Mouse (Mus musculus) small intestine, adult 2 months (tissue): ENCODE results near the gene Negr1. TPM values are rescaled to one million over a fixed set of nuclear protein-coding genes. Genes with fewer than 3 reads are reported as not detected.

Source experiments
- H3K27ac ChIP-seq: fragments of 200-500 bp; 2 replicates; pipeline ENCODE4 v1.5.1; 2012; ENCODE audit warnings: low read depth, low read length, control low read depth, inconsistent platforms; ENCODE audit not compliant: insufficient read depth
- H3K27me3 ChIP-seq: fragments of 200-500 bp; 2 replicates; pipeline ENCODE4 v1.6.1; 2012; ENCODE audit warnings: mild to moderate bottlenecking, moderate library complexity, low read length, inconsistent platforms; ENCODE audit not compliant: control insufficient read depth, insufficient read depth
- H3K36me3 ChIP-seq: fragments of 200-500 bp; 2 replicates; pipeline ENCODE4 v1.6.1; 2012; ENCODE audit warnings: mild to moderate bottlenecking, low read length, control low read depth, inconsistent platforms; ENCODE audit not compliant: control insufficient read depth, insufficient read depth
- H3K4me1 ChIP-seq: fragments of 200-500 bp; 2 replicates; pipeline ENCODE4 v1.6.1; 2012; ENCODE audit warnings: low read length, inconsistent platforms, mixed read lengths; ENCODE audit not compliant: control insufficient read depth, insufficient read depth, insufficient read length
- H3K4me3 ChIP-seq: fragments of 200-500 bp; 2 replicates; pipeline ENCODE4 v1.5.1; 2012; ENCODE audit warnings: low read depth, mild to moderate bottlenecking, control low read depth, inconsistent platforms, low read length, moderate library complexity
- CTCF ChIP-seq: fragments of 200-500 bp; IDR thresholded peaks from 2 replicates; pipeline ENCODE4 v1.5.1; 2012; ENCODE audit warnings: low read depth, mild to moderate bottlenecking, control low read depth, inconsistent platforms, low read length, moderate library complexity, mixed read lengths; ENCODE audit not compliant: insufficient replicate concordance, insufficient read length; ENCODE audit errors: extremely low read depth
- POLR2A ChIP-seq: fragments of 200-500 bp; IDR thresholded peaks from 2 replicates; pipeline ENCODE4 v1.6.1; 2012; ENCODE audit warnings: low read depth, mild to moderate bottlenecking, control low read depth, inconsistent platforms, low read length, moderate library complexity
- WGBS: fragments of 180-500 bp; shearing (Covaris S2); methylation state at CpG from one replicate; pipeline ENCODE4 v1.1.7; 2018; 5-methylcytosine and 5-hydroxymethylcytosine counted together
- polyA plus RNA-seq: library from polyadenylated mRNA; depleted of rRNA; stranded (reverse); fragments of >200 nt; gene quantifications from 2 replicates; pipeline ENCODE4 v1.2.3, GENCODE M21; 2012

Gene Negr1
- polyA plus RNA-seq, 1 experiment: 0.35 TPM

DNA sequence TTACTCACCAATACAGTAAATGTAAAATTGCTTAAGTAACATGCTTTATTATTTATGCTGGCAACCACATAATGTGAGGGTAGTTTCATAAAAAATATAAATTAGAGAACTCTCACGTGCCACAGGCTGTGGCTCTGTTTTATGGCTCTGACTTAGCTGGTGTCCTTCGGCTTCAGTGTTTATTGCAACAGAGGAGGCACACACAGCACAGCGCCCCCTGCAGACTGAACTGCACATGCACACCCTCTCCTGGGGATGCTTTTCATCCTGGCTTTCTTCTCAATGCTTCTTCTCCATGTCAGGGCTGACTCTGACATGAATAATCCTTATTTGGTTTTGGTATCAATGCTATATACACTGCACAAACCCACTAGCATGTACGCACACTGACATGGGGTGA is 707.1 kb downstream of the Negr1 start:
- TF ChIP-seq POLR2A (no peak), CTCF (no peak)

DNA sequence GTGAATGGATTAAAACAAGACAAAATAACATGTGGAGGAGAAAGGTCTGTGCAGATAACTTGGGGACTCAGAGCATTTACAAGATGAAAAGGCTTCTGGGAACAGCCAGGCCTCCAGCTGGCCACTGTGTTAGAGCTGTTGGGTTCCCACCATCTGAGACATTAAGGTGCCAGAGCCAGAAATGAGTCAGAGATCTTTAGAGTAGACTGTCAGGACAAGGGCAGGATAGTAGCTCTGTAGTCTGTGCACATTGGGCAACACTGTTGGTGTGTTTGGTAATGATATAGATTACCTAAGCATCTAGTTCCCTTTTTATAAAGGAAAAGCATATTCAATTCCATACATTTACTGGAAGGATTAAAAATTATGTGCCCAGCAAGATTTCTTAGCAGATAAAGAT is 710.8 kb downstream of the Negr1 start:
- no peaks in the 10 kb centered on the region for H3K27me3 ChIP-seq
- no peaks in the 10 kb centered on the region for H3K4me1 ChIP-seq
- TF ChIP-seq POLR2A: no peak
- no peak for TF ChIP-seq CTCF

More for the DNA sequence above, 707.1 kb downstream of the Negr1 start:
- no peaks in the 10 kb centered on the region for H3K36me3 ChIP-seq
- H3K27me3 ChIP-seq: no peaks in the 10 kb centered on the region
- H3K4me3 ChIP-seq: no peak overlapping the region
- H3K27ac ChIP-seq: no peak overlapping the region
- no peaks in the 10 kb centered on the region for H3K4me1 ChIP-seq
- WGBS: 61% methylated on average over 4 of the region's 4 CpGs

DNA sequence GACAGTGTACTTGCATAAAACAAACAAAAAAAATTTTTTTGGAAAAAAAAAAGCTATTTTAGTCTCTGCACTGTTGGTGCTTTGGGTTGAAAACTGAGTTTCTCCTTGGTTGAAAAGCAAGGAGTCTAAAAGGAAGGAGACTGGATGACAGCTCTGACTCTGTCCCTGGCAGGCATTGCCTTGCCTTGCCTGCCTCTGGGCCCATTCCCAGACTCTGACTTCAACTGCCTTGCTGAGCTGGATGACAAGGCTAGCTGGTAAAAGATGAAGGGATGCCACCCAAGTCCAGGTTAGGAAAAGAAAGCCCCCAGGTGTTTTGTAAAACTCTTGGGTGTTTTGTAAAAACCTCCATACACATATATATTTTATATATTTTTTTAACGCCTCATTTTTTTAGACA is 712.5 kb downstream of the Negr1 start:
- Histone ChIP-seq H3K4me3 (no peak overlapping the region), H3K27me3 (no peaks in the 10 kb centered on the region), H3K36me3 (no peaks in the 10 kb centered on the region), H3K4me1 (no peaks in the 10 kb centered on the region), H3K27ac (no peak overlapping the region)
- no peak for TF ChIP-seq CTCF
- 71% methylated on average over 1 of the region's 1 CpGs for WGBS

More for the DNA sequence above, 710.8 kb downstream of the Negr1 start:
- Histone ChIP-seq H3K36me3 (no peaks in the 10 kb centered on the region), H3K27ac (no peak overlapping the region), H3K4me3 (no peak overlapping the region)

DNA sequence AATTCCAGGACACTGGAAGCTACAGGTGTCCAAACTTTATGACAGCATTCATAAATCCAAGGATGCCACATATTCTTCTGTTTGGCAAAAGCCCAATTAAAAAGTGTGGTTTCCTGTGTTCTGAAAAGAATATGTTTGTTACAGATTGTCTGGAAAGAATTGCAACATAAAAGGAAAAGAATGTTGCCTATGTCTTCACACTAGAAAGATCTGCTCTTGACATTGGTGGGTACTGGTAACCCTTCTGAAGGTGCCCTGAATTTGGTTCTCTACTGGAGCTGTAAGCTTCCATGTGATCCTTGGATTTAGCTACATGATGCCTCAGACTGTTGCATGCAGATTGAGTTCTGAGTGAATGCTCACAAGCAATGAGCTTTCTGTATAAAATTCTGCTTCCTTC is 718.1 kb downstream of the Negr1 start:
- H3K27me3 ChIP-seq: no peaks in the 10 kb centered on the region
- H3K4me3 ChIP-seq: no peak overlapping the region
- H3K36me3 ChIP-seq: no peaks in the 10 kb centered on the region
- H3K4me1 ChIP-seq: no peaks in the 10 kb centered on the region
- TF ChIP-seq CTCF (no peak), POLR2A (no peak)
- no peak overlapping the region for H3K27ac ChIP-seq

DNA sequence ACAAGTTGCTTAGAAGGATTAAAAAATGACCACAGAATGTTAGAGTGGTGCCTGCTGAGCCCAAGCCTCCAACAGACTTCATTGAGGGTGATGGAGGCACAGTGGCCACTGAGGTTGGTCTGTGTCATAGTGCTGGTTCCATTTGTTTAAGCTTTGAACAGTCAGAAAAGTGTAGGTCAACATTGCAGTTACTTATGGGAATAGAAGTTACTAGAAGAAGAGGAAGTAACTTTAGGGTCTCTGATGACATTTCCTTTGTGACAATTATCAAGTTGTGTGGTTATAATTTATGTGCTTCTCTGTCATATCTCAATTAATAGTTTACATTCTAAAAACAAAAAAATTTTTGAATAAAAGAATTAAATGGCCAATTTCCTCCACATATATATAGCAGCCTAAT is 719.7 kb downstream of the Negr1 start:
- TF ChIP-seq CTCF (no peak), POLR2A (no peak)
- H3K4me3 ChIP-seq: no peak overlapping the region

DNA sequence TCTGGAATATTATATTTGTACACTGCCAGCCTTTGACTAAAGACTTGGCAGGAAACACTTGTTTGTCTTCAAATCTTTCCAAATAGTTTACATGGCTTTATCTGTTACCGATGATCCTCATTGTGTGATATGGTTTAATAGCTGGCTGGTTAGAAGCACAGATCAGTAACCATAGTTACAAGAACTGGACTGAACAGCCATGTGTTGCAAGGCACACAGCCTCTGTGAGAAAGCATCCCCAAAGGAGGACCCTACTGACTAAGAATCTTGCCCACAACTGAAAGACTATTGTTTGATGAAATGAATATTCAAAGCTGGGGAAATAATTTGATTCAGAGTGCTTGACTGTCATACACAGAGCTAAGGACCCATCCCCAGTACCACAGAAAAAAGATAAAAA is 729.7 kb downstream of the Negr1 start:
- Histone ChIP-seq H3K36me3 (no peaks in the 10 kb centered on the region), H3K27me3 (no peaks in the 10 kb centered on the region), H3K4me3 (no peak overlapping the region), H3K4me1 (no peaks in the 10 kb centered on the region), H3K27ac (no peak overlapping the region)
- WGBS: 81% methylated on average over 1 of the region's 1 CpGs
- TF ChIP-seq CTCF: no peak
- no peak for TF ChIP-seq POLR2A

More for the DNA sequence above, 719.7 kb downstream of the Negr1 start:
- H3K4me1 ChIP-seq: no peaks in the 10 kb centered on the region
- no peak overlapping the region for H3K27ac ChIP-seq
- no peaks in the 10 kb centered on the region for H3K36me3 ChIP-seq
- H3K27me3 ChIP-seq: no peaks in the 10 kb centered on the region

DNA sequence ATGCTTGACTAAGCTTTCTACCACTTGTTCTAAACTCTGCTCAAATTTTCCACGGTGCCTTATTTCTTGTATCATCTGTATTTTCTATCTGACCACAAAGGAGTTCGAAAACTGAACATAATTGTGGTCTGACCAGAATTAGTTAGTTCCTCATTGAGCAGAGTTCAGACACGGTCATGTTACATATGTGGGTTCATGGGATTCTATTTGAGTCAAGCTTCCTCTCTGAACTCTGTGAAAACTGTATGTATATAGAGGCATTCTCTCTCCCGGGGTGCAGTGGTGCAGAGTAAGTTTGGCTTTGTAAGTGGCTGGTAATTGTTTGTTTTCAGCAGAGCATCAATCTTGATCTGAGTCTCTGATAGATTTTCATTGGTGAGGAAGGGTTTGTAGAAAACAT is 735.6 kb downstream of the Negr1 start:
- no peak overlapping the region for H3K4me3 ChIP-seq
- H3K27ac ChIP-seq: no peak overlapping the region
- WGBS: 64% methylated on average over 4 of the region's 4 CpGs
- H3K4me1 ChIP-seq: no peaks in the 10 kb centered on the region
- H3K36me3 ChIP-seq: no peaks in the 10 kb centered on the region
- no peak for TF ChIP-seq CTCF
- TF ChIP-seq POLR2A: no peak
- H3K27me3 ChIP-seq: no peaks in the 10 kb centered on the region
